Mouse (Mus musculus) stomach, postnatal 0 days (tissue): ENCODE measurements at regions not wholly inside any gene's neighbourhood (a gene's known extent, or its start where the extent isn't known, plus 50 kb on each side); places are given as distances from the start of the nearest gene placed in this dataset.

Source experiments
- CTCF ChIP-seq: IDR thresholded peaks from 2 replicates; pipeline ENCODE4 v1.5.1; 2016; ENCODE audit warnings: antibody characterized with exemption, low read depth, mild to moderate bottlenecking, moderate library complexity
- EP300 ChIP-seq: optimal IDR thresholded peaks from 2 replicates; pipeline ENCODE3; 2016; ENCODE audit warnings: antibody characterized with exemption

DNA sequence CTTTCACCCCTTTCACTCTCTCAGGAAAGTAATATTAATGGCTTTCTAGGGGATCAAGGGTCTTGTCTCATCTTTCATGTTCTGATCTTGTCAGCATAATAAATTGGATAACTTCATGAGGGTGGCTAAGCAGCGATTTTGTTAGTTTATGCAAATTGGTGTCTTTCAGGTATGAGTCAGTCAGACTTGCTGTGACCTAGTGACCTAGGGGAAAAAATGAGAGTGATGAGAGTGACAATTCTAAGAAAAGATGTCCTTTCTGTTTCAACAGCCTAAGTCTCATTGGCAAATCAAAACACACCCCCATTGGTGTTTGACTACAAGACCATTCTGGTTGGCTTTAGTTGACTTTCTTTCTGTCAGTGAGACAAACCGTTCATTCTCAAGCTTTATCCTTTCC, 68.0 kb upstream of the Actbl2 start:
- TF ChIP-seq CTCF: no peak
- no peak for TF ChIP-seq EP300
